Mouse (Mus musculus): ENCODE data around the gene Erbb3. TPM values are rescaled to one million over a fixed set of nuclear protein-coding genes. Genes with fewer than 3 reads are reported as not detected.
"Not testable (repeated sequence)": the region's sequence is repeated elsewhere in the genome, so short reads cannot be mapped to it uniquely, and the experiment has no call there.

Gene Erbb3
- polyA plus RNA-seq, 1 experiment, result 2.0 TPM

- not testable (repeated sequence) for H3K4me1 ChIP-seq (ENCODE audit: control insufficient read depth, insufficient read depth, insufficient read length, low read length); H3K27ac ChIP-seq (replicated peaks; ENCODE audit: low read depth, low read length); H3K4me3 ChIP-seq (ENCODE audit: insufficient read depth, low read depth, low read length)
These were observed 39.2 kb downstream of the Erbb3 start for GRCm38 (mm10) chr10:128550144-128550823.

DNA sequence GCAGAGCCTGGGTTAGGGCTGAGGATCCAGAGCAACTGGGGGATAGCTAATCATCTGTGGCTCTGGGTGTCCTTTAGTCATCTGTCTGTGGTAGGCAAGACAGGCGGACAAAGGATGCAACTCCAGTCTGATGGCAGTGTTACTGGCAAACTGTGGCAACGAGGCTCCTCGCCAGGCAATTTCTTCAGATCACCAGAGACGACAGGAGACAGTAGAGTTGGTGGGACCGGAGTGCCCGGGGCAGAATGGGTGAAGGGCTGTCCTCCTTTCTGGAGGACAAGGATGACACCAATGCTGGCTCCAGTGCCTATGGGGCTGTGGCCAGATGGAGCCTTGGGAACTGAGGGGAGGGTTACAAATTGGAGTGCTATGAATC lies 39.8 kb downstream of the Erbb3 start:
- not testable (repeated sequence) for H3K27ac ChIP-seq (replicated peaks; ENCODE audit: low read depth, low read length); H3K4me1 ChIP-seq (ENCODE audit: control insufficient read depth, insufficient read depth, insufficient read length, low read length); H3K4me3 ChIP-seq (ENCODE audit: insufficient read depth, low read depth, low read length)

GRCm38 (mm10) chr10:128548947-128549681 lies 40.3 kb downstream of the Erbb3 start, which contains the start of gene Rpl41:
TSS of gene Rpl41 (minus strand) at chr10:128549305.
- H3K4me1 ChIP-seq (ENCODE audit: control insufficient read depth, insufficient read depth, insufficient read length, low read length), result no peaks in the 10 kb centered on the region
- H3K4me3 ChIP-seq (ENCODE audit: insufficient read depth, low read depth, low read length), result peak within 1 kb of the TSS; percentile 83
- peak within 1 kb of the TSS; percentile 86 for H3K27ac ChIP-seq (replicated peaks; ENCODE audit: low read depth, low read length)

- peak overlapping the region; percentile 83 for H3K4me3 ChIP-seq (ENCODE audit: insufficient read depth, low read depth, low read length)
- H3K27ac ChIP-seq (replicated peaks; ENCODE audit: low read depth, low read length), result peak overlapping the region; percentile 86
- H3K4me1 ChIP-seq (ENCODE audit: control insufficient read depth, insufficient read depth, insufficient read length, low read length), result not testable (repeated sequence)
These were observed 41.2 kb downstream of the Erbb3 start for GRCm38 (mm10) chr10:128548051-128548791.

GRCm38 (mm10) chr10:128547361-128548032 lies 42.0 kb downstream of the Erbb3 start, which contains the start of gene Zc3h10:
TSS of gene Zc3h10 (minus strand) at chr10:128547774.
- peak within 1 kb of the TSS; percentile 83 for H3K4me3 ChIP-seq (ENCODE audit: insufficient read depth, low read depth, low read length)
- no peaks in the 10 kb centered on the region for H3K4me1 ChIP-seq (ENCODE audit: control insufficient read depth, insufficient read depth, insufficient read length, low read length)
- peak within 1 kb of the TSS; percentile 87 for H3K27ac ChIP-seq (replicated peaks; ENCODE audit: low read depth, low read length)

DNA sequence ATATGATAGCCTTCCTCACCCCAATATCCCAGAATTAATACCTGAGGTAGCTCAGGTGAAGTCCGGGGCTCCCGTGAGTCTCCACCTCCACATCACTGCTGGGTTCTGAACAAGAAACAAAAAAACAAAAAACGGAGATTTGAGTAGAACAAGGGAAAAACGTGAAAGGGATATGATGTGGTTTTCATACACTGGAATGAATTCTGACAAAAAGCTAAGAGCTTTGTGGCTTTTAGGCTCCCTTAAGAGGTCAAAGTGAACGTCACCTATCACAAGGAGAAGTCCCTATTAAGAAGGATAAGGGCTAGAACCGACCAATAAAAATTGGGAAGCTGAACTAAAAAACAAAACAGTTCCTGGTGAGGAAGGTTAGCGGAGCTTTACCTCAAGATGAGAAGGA lies 42.7 kb downstream of the Erbb3 start:
- H3K4me3 ChIP-seq (ENCODE audit: insufficient read depth, low read depth, low read length), result peak overlapping the region; percentile 72
- no peaks in the 10 kb centered on the region for H3K4me1 ChIP-seq (ENCODE audit: control insufficient read depth, insufficient read depth, insufficient read length, low read length)
- H3K27ac ChIP-seq (replicated peaks; ENCODE audit: low read depth, low read length), result peak overlapping the region; percentile 87

DNA sequence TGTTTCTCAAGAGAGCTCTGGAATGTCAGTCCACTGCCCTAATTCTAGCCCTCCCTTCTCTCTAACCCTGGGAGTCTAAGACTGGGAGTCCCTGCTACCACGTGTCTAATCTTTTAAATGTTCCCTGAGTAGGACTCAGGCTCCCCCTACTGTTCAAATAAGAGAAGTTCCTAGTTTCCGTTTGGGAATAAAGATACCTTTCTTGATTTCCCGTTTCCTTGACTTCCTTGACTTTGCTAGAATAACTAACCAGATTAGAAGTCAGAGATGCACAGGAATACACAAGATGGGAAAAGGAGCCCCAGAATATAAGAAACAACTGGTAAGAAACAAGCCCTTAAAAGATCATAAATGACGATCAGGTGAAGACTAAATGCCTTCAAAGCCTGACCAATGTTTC lies 43.1 kb downstream of the Erbb3 start:
- Histone ChIP-seq H3K27ac (replicated peaks; ENCODE audit: low read depth, low read length) (peak overlapping the region; percentile 87), H3K4me3 (ENCODE audit: insufficient read depth, low read depth, low read length) (peak overlapping the region; percentile 72), H3K4me1 (ENCODE audit: control insufficient read depth, insufficient read depth, insufficient read length, low read length) (no peaks in the 10 kb centered on the region)

GRCm38 (mm10) chr10:128545570-128545898 lies 43.9 kb downstream of the Erbb3 start:
- H3K27ac ChIP-seq (replicated peaks; ENCODE audit: low read depth, low read length), result no peak overlapping the region
- no peaks in the 10 kb centered on the region for H3K4me1 ChIP-seq (ENCODE audit: control insufficient read depth, insufficient read depth, insufficient read length, low read length)
- no peak overlapping the region for H3K4me3 ChIP-seq (ENCODE audit: insufficient read depth, low read depth, low read length)

GRCm38 (mm10) chr10:128544674-128545569 lies 44.5 kb downstream of the Erbb3 start:
- Histone ChIP-seq H3K4me3 (ENCODE audit: insufficient read depth, low read depth, low read length) (no peak overlapping the region), H3K27ac (replicated peaks; ENCODE audit: low read depth, low read length) (no peak overlapping the region), H3K4me1 (ENCODE audit: control insufficient read depth, insufficient read depth, insufficient read length, low read length) (no peaks in the 10 kb centered on the region)

- Histone ChIP-seq H3K27ac (replicated peaks; ENCODE audit: low read depth, low read length) (no peak overlapping the region), H3K4me1 (ENCODE audit: control insufficient read depth, insufficient read depth, insufficient read length, low read length) (no peaks in the 10 kb centered on the region), H3K4me3 (ENCODE audit: insufficient read depth, low read depth, low read length) (no peak overlapping the region)
These were observed 45.2 kb downstream of the Erbb3 start for GRCm38 (mm10) chr10:128544151-128544657.

GRCm38 (mm10) chr10:128543100-128543499 lies 46.4 kb downstream of the Erbb3 start:
- Histone ChIP-seq H3K27ac (replicated peaks; ENCODE audit: low read depth, low read length) (no peak overlapping the region), H3K4me3 (ENCODE audit: insufficient read depth, low read depth, low read length) (no peak overlapping the region), H3K4me1 (ENCODE audit: control insufficient read depth, insufficient read depth, insufficient read length, low read length) (no peaks in the 10 kb centered on the region)

- Histone ChIP-seq H3K27ac (replicated peaks; ENCODE audit: low read depth, low read length) (no peak overlapping the region), H3K4me1 (ENCODE audit: control insufficient read depth, insufficient read depth, insufficient read length, low read length) (no peaks in the 10 kb centered on the region), H3K4me3 (ENCODE audit: insufficient read depth, low read depth, low read length) (no peak overlapping the region)
These were observed 51.0 kb downstream of the Erbb3 start for GRCm38 (mm10) chr10:128538340-128538870.

DNA sequence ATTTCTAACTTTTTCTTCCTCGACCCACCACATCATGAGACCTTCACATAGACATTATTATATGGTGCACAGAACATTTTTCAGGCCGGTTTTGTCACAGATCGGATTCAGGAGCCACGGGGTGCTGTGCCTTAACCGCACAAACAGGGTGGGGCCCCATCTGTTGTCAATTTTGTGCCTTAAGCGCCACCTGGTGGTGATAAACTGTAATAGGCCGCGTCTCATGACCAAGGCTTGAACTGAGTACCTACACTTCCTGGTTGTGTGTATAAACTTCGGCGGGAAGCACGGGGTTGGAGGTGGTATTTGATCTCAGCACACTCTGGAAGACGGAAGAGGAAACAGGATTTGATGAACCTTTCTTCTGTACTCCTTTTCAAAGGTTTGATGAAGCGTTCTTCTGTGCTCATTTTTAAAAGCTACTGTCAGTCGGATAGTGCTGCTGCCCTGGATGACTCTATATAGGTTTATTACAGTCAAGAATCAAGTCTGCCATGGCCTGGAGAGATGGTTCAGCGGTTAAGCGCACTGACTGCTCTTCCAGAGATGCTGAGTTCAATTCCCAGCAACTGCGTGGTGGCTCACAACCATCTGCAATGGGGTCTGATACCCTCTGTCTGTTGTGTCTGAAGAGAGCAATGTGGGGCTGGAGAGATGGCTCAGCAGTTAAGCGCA lies 53.0 kb downstream of the Erbb3 start:
- H3K4me1 ChIP-seq (ENCODE audit: control insufficient read depth, insufficient read depth, insufficient read length, low read length), result no peaks in the 10 kb centered on the region
- H3K4me3 ChIP-seq (ENCODE audit: insufficient read depth, low read depth, low read length), result peak overlapping the region; percentile 35; the same call in 1 of the 2 replicates
- H3K27ac ChIP-seq (replicated peaks; ENCODE audit: low read depth, low read length), result peak overlapping the region; percentile 35

All from brown adipose tissue, adult 24 weeks (tissue).